Mouse (Mus musculus) forebrain, embryonic 16.5 days (tissue): ENCODE measurements at regions not wholly inside any gene's neighbourhood (a gene's known extent, or its start where the extent isn't known, plus 50 kb on each side); places are given as distances from the start of the nearest gene placed in this dataset.

Experiments used
- ATAC-seq: fragments of 200-750 bp; cut with Nextera tagmentation; 2 replicates; pipeline ENCODE4 v1.8.0; 2017; ENCODE audit warnings: mild to moderate bottlenecking, moderate library complexity
- H3K27ac ChIP-seq: fragments of 300-500 bp; sonication (generic); 2 replicates; pipeline ENCODE4 v1.5.1; 2014; ENCODE audit warnings: low read length, control low read depth
- H3K27me3 ChIP-seq: fragments of 300-500 bp; sonication (generic); replicated peaks from 2 replicates; pipeline ENCODE4 v1.6.1; 2014; ENCODE audit warnings: low read length; ENCODE audit not compliant: control insufficient read depth, insufficient read depth
- H3K36me3 ChIP-seq: fragments of 300-500 bp; sonication (generic); 2 replicates; pipeline ENCODE4 v1.6.1; 2014; ENCODE audit not compliant: control insufficient read depth, insufficient read depth
- H3K4me1 ChIP-seq: fragments of 300-500 bp; sonication (generic); replicated peaks from 2 replicates; pipeline ENCODE4 v1.6.1; 2014; ENCODE audit warnings: low read length; ENCODE audit not compliant: control insufficient read depth, insufficient read depth
- H3K4me2 ChIP-seq: fragments of 300-500 bp; sonication (generic); 2 replicates; pipeline ENCODE4 v1.6.1; 2014; ENCODE audit warnings: mild to moderate bottlenecking, low read length, control low read depth
- H3K4me3 ChIP-seq: fragments of 300-500 bp; sonication (generic); replicated peaks from 2 replicates; pipeline ENCODE4 v1.5.1; 2014; ENCODE audit warnings: mild to moderate bottlenecking, low read length, control low read depth
- H3K9ac ChIP-seq: fragments of 300-500 bp; sonication (generic); replicated peaks from 2 replicates; pipeline ENCODE4 v1.6.1; 2014; ENCODE audit warnings: low read depth, low read length, control low read depth
- H3K9me3 ChIP-seq: fragments of 300-500 bp; sonication (generic); 2 replicates; pipeline ENCODE4 v1.6.1; 2016; ENCODE audit warnings: low read length; ENCODE audit not compliant: control insufficient read depth
- WGBS: fragments of 180-500 bp; shearing (Covaris S2); extraction: QIAGEN DNeasy Blood & Tissue Kit; methylation state at CpG from one replicate; pipeline ENCODE4 v1.1.7; 2014; 5-methylcytosine and 5-hydroxymethylcytosine counted together

- Histone ChIP-seq H3K9ac (no peak overlapping the region), H3K27ac (no peak overlapping the region), H3K36me3 (no peaks in the 10 kb centered on the region), H3K27me3 (no peaks in the 10 kb centered on the region), H3K4me2 (no peak overlapping the region), H3K4me3 (no peak overlapping the region), H3K4me1 (no peaks in the 10 kb centered on the region), H3K9me3 (no peaks in the 10 kb centered on the region)
- WGBS, result 65% methylated on average over 4 of the region's 4 CpGs
- ATAC-seq, result no peak
Measured at GRCm38 (mm10) chr14:66584699-66585098, 575.7 kb upstream of the Gulo start.

GRCm38 (mm10) chr14:66579904-66580492 is 571.0 kb upstream of the Gulo start:
- Histone ChIP-seq H3K27me3 (no peaks in the 10 kb centered on the region), H3K4me3 (no peak overlapping the region), H3K9me3 (no peaks in the 10 kb centered on the region), H3K27ac (no peak overlapping the region), H3K36me3 (no peaks in the 10 kb centered on the region), H3K9ac (no peak overlapping the region), H3K4me2 (no peak overlapping the region), H3K4me1 (no peaks in the 10 kb centered on the region)
- no peak for ATAC-seq
- 76% methylated on average over 6 of the region's 6 CpGs for WGBS

GRCm38 (mm10) chr14:66566600-66566999 is 557.6 kb upstream of the Gulo start:
- no peak overlapping the region for H3K9ac ChIP-seq
- H3K27ac ChIP-seq, result no peak overlapping the region
- H3K27me3 ChIP-seq, result no peaks in the 10 kb centered on the region
- no peak for ATAC-seq
- no peaks in the 10 kb centered on the region for H3K4me1 ChIP-seq
- no peak overlapping the region for H3K4me2 ChIP-seq
- 77% methylated on average over 10 of the region's 10 CpGs for WGBS
- no peak overlapping the region for H3K4me3 ChIP-seq
- no peaks in the 10 kb centered on the region for H3K9me3 ChIP-seq
- no peaks in the 10 kb centered on the region for H3K36me3 ChIP-seq

GRCm38 (mm10) chr14:66562744-66563143 is 553.7 kb upstream of the Gulo start:
- H3K36me3 ChIP-seq, result no peaks in the 10 kb centered on the region
- no peak overlapping the region for H3K4me2 ChIP-seq
- H3K27ac ChIP-seq, result no peak overlapping the region
- 46% methylated on average over 4 of the region's 4 CpGs for WGBS
- no peak for ATAC-seq
- no peak overlapping the region for H3K4me3 ChIP-seq
- no peaks in the 10 kb centered on the region for H3K27me3 ChIP-seq
- H3K9me3 ChIP-seq, result no peaks in the 10 kb centered on the region
- no peaks in the 10 kb centered on the region for H3K4me1 ChIP-seq
- H3K9ac ChIP-seq, result no peak overlapping the region

DNA sequence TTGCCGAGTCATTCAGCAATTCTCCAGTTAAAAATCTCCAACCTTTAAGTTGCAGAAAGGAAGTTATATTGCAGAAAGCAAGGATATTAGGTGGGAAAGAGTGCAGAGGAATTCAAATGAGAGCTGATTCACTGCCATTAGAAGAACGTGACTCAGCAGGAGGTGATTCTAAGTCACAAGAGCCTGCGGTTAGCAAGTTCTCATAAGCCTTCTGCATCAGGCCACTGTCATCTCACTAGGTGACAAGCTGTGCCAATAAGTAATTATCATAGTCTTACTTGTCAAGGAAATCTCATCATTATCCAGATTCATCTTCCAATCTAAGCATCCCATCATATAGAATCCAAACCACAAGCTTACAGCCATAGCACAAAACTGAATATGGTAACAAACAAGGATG is 552.7 kb upstream of the Gulo start:
- H3K27me3 ChIP-seq, result no peaks in the 10 kb centered on the region
- H3K4me3 ChIP-seq, result no peak overlapping the region
- H3K4me2 ChIP-seq, result no peak overlapping the region
- no peak overlapping the region for H3K27ac ChIP-seq
- 76% methylated on average over 3 of the region's 3 CpGs for WGBS
- H3K36me3 ChIP-seq, result no peaks in the 10 kb centered on the region
- no peaks in the 10 kb centered on the region for H3K4me1 ChIP-seq
- ATAC-seq, result no peak
- no peaks in the 10 kb centered on the region for H3K9me3 ChIP-seq
- no peak overlapping the region for H3K9ac ChIP-seq

GRCm38 (mm10) chr14:66561042-66561590 is 552.1 kb upstream of the Gulo start:
- Histone ChIP-seq H3K27me3 (no peaks in the 10 kb centered on the region), H3K4me1 (no peaks in the 10 kb centered on the region), H3K27ac (no peak overlapping the region), H3K9ac (no peak overlapping the region), H3K4me2 (no peak overlapping the region), H3K4me3 (no peak overlapping the region), H3K9me3 (no peaks in the 10 kb centered on the region), H3K36me3 (no peaks in the 10 kb centered on the region)
- no peak for ATAC-seq
- 90% methylated on average over 5 of the region's 5 CpGs for WGBS

GRCm38 (mm10) chr14:66558393-66558792 is 549.4 kb upstream of the Gulo start:
- H3K27ac ChIP-seq, result no peak overlapping the region
- H3K9me3 ChIP-seq, result no peaks in the 10 kb centered on the region
- 88% methylated on average over 5 of the region's 5 CpGs for WGBS
- H3K36me3 ChIP-seq, result no peaks in the 10 kb centered on the region
- no peaks in the 10 kb centered on the region for H3K27me3 ChIP-seq
- no peak overlapping the region for H3K4me2 ChIP-seq
- no peak overlapping the region for H3K9ac ChIP-seq
- no peak overlapping the region for H3K4me3 ChIP-seq
- no peak for ATAC-seq
- H3K4me1 ChIP-seq, result no peaks in the 10 kb centered on the region

GRCm38 (mm10) chr14:66557631-66558030 is 548.6 kb upstream of the Gulo start:
- Histone ChIP-seq H3K9ac (no peak overlapping the region), H3K4me1 (no peaks in the 10 kb centered on the region), H3K27me3 (no peaks in the 10 kb centered on the region), H3K4me2 (no peak overlapping the region), H3K9me3 (no peaks in the 10 kb centered on the region), H3K27ac (no peak overlapping the region), H3K36me3 (no peaks in the 10 kb centered on the region), H3K4me3 (no peak overlapping the region)
- no peak for ATAC-seq
- 83% methylated on average over 8 of the region's 8 CpGs for WGBS

DNA sequence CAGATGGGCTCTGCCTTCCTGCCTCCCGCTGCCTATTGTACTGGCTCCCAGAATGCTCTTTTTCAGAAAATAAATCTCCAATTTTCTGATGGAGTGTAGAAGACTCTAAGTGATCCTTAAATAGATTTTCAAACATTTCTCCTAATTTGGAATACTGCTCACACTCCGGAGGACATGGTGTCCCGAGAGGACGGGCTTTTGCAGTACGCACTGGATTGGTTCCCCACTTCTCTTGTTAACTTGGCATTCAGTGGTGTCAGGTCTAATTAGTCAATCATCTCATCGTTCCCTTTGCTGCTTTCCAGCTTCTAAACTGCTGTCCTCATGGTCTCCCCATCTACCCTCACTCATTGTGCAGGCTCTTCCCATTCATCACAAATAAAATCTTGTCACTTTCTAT is 529.5 kb upstream of the Gulo start:
- ATAC-seq, result no peak
- Histone ChIP-seq H3K4me1 (no peaks in the 10 kb centered on the region), H3K27ac (no peak overlapping the region), H3K36me3 (no peaks in the 10 kb centered on the region), H3K27me3 (no peaks in the 10 kb centered on the region), H3K9me3 (no peaks in the 10 kb centered on the region), H3K4me3 (no peak overlapping the region), H3K9ac (no peak overlapping the region), H3K4me2 (no peak overlapping the region)
- WGBS, result 79% methylated on average over 6 of the region's 6 CpGs

DNA sequence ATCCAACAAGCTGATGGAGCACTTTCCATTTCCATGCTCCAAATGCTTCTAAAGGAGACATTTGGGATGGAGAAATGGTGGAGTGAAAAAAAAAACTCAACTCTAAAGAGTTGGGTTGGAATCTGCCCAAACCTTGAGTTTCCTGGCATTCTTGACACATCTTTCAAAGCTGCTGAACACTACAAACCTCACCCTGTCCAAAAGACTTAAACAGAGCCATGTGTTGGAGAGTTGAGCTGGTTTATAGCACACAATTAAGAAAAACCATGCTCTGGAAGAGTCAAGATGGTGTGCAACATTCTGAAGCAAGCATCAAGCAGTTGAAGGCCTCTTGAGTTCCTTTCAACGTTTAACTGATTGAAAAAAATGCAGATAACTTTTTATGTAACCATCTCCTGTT is 525.7 kb upstream of the Gulo start:
- Histone ChIP-seq H3K9ac (no peak overlapping the region), H3K27me3 (no peaks in the 10 kb centered on the region), H3K4me1 (no peaks in the 10 kb centered on the region), H3K9me3 (no peaks in the 10 kb centered on the region), H3K4me2 (no peak overlapping the region), H3K36me3 (no peaks in the 10 kb centered on the region), H3K4me3 (no peak overlapping the region), H3K27ac (no peak overlapping the region)
- 31% methylated on average over 1 of the region's 1 CpGs for WGBS
- ATAC-seq, result peak; percentile 36; the same call in 1 of the 2 replicates
